8 mouse cellular contexts compared by ENCODE assay signal in genomic region chr13:64438863-64439452, GRCm38 (mm10). TPM values are rescaled to one million over a fixed set of nuclear protein-coding genes. Genes with fewer than 3 reads are reported as not detected.
DNase-seq lines count a peak whose midpoint lies in the region; ATAC-seq lines count a peak whose summit lies in the region.

No protein-coding gene starts in this region.

- no peak overlapping the region for H3K9ac ChIP-seq in heart, embryonic 11.5 days (ENCODE audit: low read depth, low read length)
- no peak overlapping the region for H3K9ac ChIP-seq in intestine, embryonic 14.5 days (ENCODE audit: low read length)

- H3K4me1 ChIP-seq in heart, embryonic 11.5 days (ENCODE audit: control insufficient read depth, insufficient read depth, low read length) = no peaks in the 10 kb centered on the region
- no peaks in the 10 kb centered on the region for H3K4me1 ChIP-seq in intestine, embryonic 14.5 days (replicated peaks; ENCODE audit: control insufficient read depth, insufficient read depth, low read length)

- H3K9me3 ChIP-seq in heart, embryonic 11.5 days (replicated peaks; ENCODE audit: control insufficient read depth, low read length) = no peaks in the 10 kb centered on the region
- no peaks in the 10 kb centered on the region for H3K9me3 ChIP-seq in intestine, embryonic 14.5 days (ENCODE audit: control insufficient read depth, low read length)

- no peak for ATAC-seq in heart, embryonic 11.5 days (replicated peaks; ENCODE audit: insufficient number of reproducible peaks, low FRiP score, low TSS enrichment)
- ATAC-seq in intestine, embryonic 14.5 days (replicated peaks; ENCODE audit: low FRiP score, low TSS enrichment, low read depth) = 0 out of 2 replicates have a peak, but pooled peaks have one; percentile 44

- WGBS in heart, embryonic 11.5 days (ENCODE audit: insufficient replicate concordance) = 48% methylated on average over 9 of the region's 9 CpGs
- WGBS in intestine, embryonic 14.5 days = 53% methylated on average over 9 of the region's 9 CpGs

- H3K27me3 ChIP-seq in heart, embryonic 11.5 days (ENCODE audit: control insufficient read depth, insufficient read depth, low read length) = no peaks in the 10 kb centered on the region
- no peaks in the 10 kb centered on the region for H3K27me3 ChIP-seq in intestine, embryonic 14.5 days (replicated peaks; ENCODE audit: control insufficient read depth, insufficient read depth, low read length)

- no peak overlapping the region for H3K27ac ChIP-seq in heart, embryonic 11.5 days (ENCODE audit: low read depth, low read length)
- no peak overlapping the region for H3K27ac ChIP-seq in intestine, embryonic 14.5 days (ENCODE audit: low read depth)

- intact Hi-C loops in left cerebral cortex, postnatal 14 days (cut with DNase I) = loop anchor here (1.0 to 10.0 kb wide), 2 partner anchors 124 to 676 kb away; partner anchors contain the start of gene Mfsd14b

- H3K4me2 ChIP-seq in heart, embryonic 11.5 days = no peak overlapping the region
- H3K4me2 ChIP-seq in intestine, embryonic 14.5 days (ENCODE audit: low read length) = no peak overlapping the region

- H3K36me3 ChIP-seq in heart, embryonic 11.5 days (ENCODE audit: control insufficient read depth, insufficient read depth, low read length) = no peaks in the 10 kb centered on the region
- no peaks in the 10 kb centered on the region for H3K36me3 ChIP-seq in intestine, embryonic 14.5 days (ENCODE audit: control insufficient read depth, insufficient read depth, low read length)

- no peak overlapping the region for H3K4me3 ChIP-seq in heart, embryonic 11.5 days (ENCODE audit: low read depth, low read length)
- no peak overlapping the region for H3K4me3 ChIP-seq in intestine, embryonic 14.5 days (ENCODE audit: low read depth, low read length)

- peak; percentile 96 for DNase-seq in heart, adult 11 months
- peak; percentile 69 to 76 for DNase-seq in cerebellum, postnatal 36 days
- DNase-seq in gastrocnemius, adult 8-10 months (ENCODE audit: low spot score in 2 of 2) = peak; percentile 31 to 37
- peak; percentile 77 for DNase-seq in intestine, embryonic 14.5 days (ENCODE audit: low spot score)
- peak; percentile 73 to 78 for DNase-seq in left cerebral cortex, postnatal 14 days (ENCODE audit: low spot score in 2 of 2)
- peak; percentile 74 for DNase-seq in mesoderm, embryonic 11.5 days (ENCODE audit: low read depth, low spot score)
- peak; percentile 64 for DNase-seq in right cerebral cortex, postnatal 25 days

RNA-seq across cellular contexts. Expression of gene Cdk20, which starts 6.8 kb away (rescaled TPM):
- 4.4 and 4.7 TPM in 2 replicates for polyA plus RNA-seq in heart, embryonic 11.5 days (2014; fragmentation: Nextera tagmentation; extraction: Ambion mirVana)
- 1 to 10 TPM; 2.5 to 3.8 (median 2.9) TPM for total RNA-seq in gastrocnemius, adult 8-10 months (2022)
- polyA plus RNA-seq in intestine, embryonic 14.5 days (2014; fragmentation: Nextera tagmentation; extraction: Ambion mirVana) = 9.8 and 10.7 TPM in 2 replicates
- total RNA-seq in left cerebral cortex, postnatal 14 days (2021) = 10 to 100 TPM; 10.3 to 11.9 TPM

RNA-seq across cellular contexts. Expression of gene Fam240b, which starts 58.6 kb away (rescaled TPM):
- polyA plus RNA-seq in heart, embryonic 11.5 days (2014; fragmentation: Nextera tagmentation; extraction: Ambion mirVana) = not detected in 2 replicates
- under 1 TPM in 1 of 4 experiments, not detected in 3; 0.27 TPM for total RNA-seq in gastrocnemius, adult 8-10 months (2022)
- not detected in 2 replicates for polyA plus RNA-seq in intestine, embryonic 14.5 days (2014; fragmentation: Nextera tagmentation; extraction: Ambion mirVana)
- total RNA-seq in left cerebral cortex, postnatal 14 days (2021) = not detected

Comparison
In these comparisons a context has a peak if more than half of its experiments do, and no peak if none do; other contexts are left out.
1. DNase-seq: peak in every context shown above with its lines; median percentile 96 in heart, adult 11 months; 77 in intestine, embryonic 14.5 days; 76 in left cerebral cortex, postnatal 14 days; 74 in mesoderm, embryonic 11.5 days; 72 in cerebellum, postnatal 36 days; 64 in right cerebral cortex, postnatal 25 days; 34 in gastrocnemius, adult 8-10 months.